Mouse (Mus musculus) liver, postnatal 0 days (tissue): ENCODE results near the gene Lepr.

Experiments used
- CTCF ChIP-seq: sonication (generic); IDR thresholded peaks from 2 replicates; pipeline ENCODE4 v1.5.1; 2016; ENCODE audit warnings: antibody characterized with exemption, low read depth
- EP300 ChIP-seq: IDR thresholded peaks from 2 replicates; pipeline ENCODE4 v1.6.1; 2016; ENCODE audit warnings: antibody characterized with exemption, low read depth, mild to moderate bottlenecking

DNA sequence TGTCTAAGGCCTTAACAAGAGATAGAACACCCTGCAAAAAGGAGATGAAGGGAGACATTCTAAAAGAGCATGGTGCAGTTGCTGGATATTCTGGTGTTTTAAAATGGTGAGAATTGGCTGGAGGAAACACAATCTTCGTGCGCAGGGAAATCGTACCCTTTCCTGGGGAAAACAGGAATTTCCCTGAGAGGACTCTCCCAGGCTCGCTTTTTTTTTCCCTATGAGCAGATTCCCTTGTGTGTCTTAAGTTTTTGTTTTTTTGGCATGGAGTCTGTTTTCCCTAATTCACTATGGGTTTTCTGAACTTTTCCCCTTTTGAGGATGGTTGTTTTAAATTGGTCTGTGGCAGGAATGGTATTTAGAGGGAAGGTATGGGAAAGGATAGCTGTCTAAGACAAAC lies 28.0 kb upstream of the Lepr start:
- TF ChIP-seq CTCF (no peak), EP300 (no peak)
